18 mouse cellular contexts compared by ENCODE assay signal in the genomic region with DNA sequence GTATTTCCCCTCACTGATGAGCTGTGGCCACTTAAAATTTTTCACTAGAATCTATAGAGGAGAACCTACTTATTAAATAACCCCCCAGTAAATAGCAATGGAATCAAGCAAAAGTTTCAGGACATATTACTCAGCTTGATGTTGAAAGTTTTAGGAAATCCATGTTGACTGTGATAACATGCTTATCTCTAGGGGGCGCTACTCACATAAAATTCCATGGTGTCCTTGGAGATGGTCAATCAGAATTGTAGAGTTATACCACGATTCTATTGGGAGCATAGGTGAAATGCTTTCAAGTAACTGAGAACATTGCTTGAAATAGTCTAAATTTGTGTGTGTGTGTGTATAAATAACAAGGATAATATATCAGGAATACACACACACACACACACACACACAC. TPM values are rescaled to one million over a fixed set of nuclear protein-coding genes. Genes with fewer than 3 reads are reported as not detected.
DNase-seq lines count a peak whose midpoint lies in the region; TF ChIP-seq lines count a peak whose summit lies in the region.
"Had no signal": no experiment of that assay in that cellular context is flagged by ENCODE, and none has a peak within 500 bp of the region (broad histone marks: within the 10 kb centered on the region; RNA-seq: fewer than 3 reads in every experiment).

No protein-coding gene starts in this region.

- peaks cover 3% of the 10 kb centered on the region; the same call in 1 of the 2 replicates for H3K4me1 ChIP-seq in E14TG2a.4 (replicated peaks; ENCODE audit: low read depth, low read length)
- H3K4me1 ChIP-seq: embryonic facial prominence, embryonic 13.5 days; forebrain, embryonic 13.5 days; heart, embryonic 12.5 days; hindbrain, embryonic 13.5 days had no signal

- peak; percentile 16 for TF ChIP-seq CTCF in left cerebral cortex, adult 2 months (IDR thresholded peaks at IDR 0.05)
- peak; percentile 53 for TF ChIP-seq CTCF in E14TG2a.4 (conservative IDR thresholded peaks at IDR 0.05; ENCODE audit: low read length)

- H3K27me3 ChIP-seq in E14TG2a.4 (ENCODE audit: insufficient read depth, low read length): peaks cover 12% of the 10 kb centered on the region; the same call in 1 of the 2 replicates
- H3K27me3 ChIP-seq: embryonic facial prominence, embryonic 13.5 days; forebrain, embryonic 13.5 days; heart, embryonic 12.5 days; hindbrain, embryonic 13.5 days had no signal

- H3K27ac ChIP-seq in left cerebral cortex, adult 2 months: no peak overlapping the region
- H3K27ac ChIP-seq: embryonic facial prominence, embryonic 13.5 days; forebrain, embryonic 13.5 days; hindbrain, embryonic 13.5 days had no signal

- no peaks in the 10 kb centered on the region for H3K9me3 ChIP-seq in E14TG2a.4 (ENCODE audit: low read length)
- H3K9me3 ChIP-seq: embryonic facial prominence, embryonic 13.5 days; forebrain, embryonic 13.5 days; heart, embryonic 12.5 days; hindbrain, embryonic 13.5 days had no signal

- no peak overlapping the region for H3K4me3 ChIP-seq in left cerebral cortex, adult 2 months
- H3K4me3 ChIP-seq in E14TG2a.4 (replicated peaks; ENCODE audit: low read length): no peak overlapping the region
- H3K4me3 ChIP-seq: embryonic facial prominence, embryonic 13.5 days; forebrain, embryonic 13.5 days; heart, embryonic 12.5 days; hindbrain, embryonic 13.5 days had no signal

- H3K36me3 ChIP-seq in E14TG2a.4 (ENCODE audit: insufficient read depth, low read length): no peaks in the 10 kb centered on the region
- H3K36me3 ChIP-seq: embryonic facial prominence, embryonic 13.5 days; heart, embryonic 12.5 days; hindbrain, embryonic 13.5 days had no signal

- peak; percentile 29 for DNase-seq in adrenal gland, postnatal 14 days
- no peak for DNase-seq in adrenal gland, postnatal 4 days (ENCODE audit: low spot score in 2 of 2)
- DNase-seq in left cerebral cortex, adult 2 months (ENCODE audit: extremely low spot score in 1 of 2, low spot score in 2 of 2): no peak
- DNase-seq in left cerebral cortex, postnatal 10 days (ENCODE audit: extremely low spot score in 1 of 2, low spot score in 2 of 2): no peak
- DNase-seq in induced T-regulatory cell, adult 2 months (ENCODE audit: low read depth): peak; percentile 65
- DNase-seq in T-cell, adult 2 months (ENCODE audit: low spot score): no peak
- DNase-seq in adrenal gland, adult 8-10 months: no peak
- DNase-seq: cerebellum, adult 2 months; kidney, adult 9 months; layer of hippocampus, adult 9-11 months; lung, postnatal 14 days; thymus, postnatal 14 days had no signal

- intact Hi-C loops in left cerebral cortex, adult 2 months (cut with DNase I): no loop called here
- intact Hi-C loops in left cerebral cortex, postnatal 10 days (cut with DNase I): no loop called here

RNA-seq across cellular contexts. Expression of a gene that starts 6.8 kb away (rescaled TPM):
- total RNA-seq in adrenal gland, postnatal 14 days (2021): 3.4 and 4.0 TPM in 2 replicates
- total RNA-seq in adrenal gland, postnatal 4 days (2021): 1 to 10 TPM in 1 of 2 experiments, under 1 TPM in 1; 0.87 to 1.5 TPM
- under 1 TPM; 0.11 to 0.12 TPM for total RNA-seq in left cerebral cortex, adult 2 months (2021)
- total RNA-seq in left cerebral cortex, postnatal 10 days (2021): under 1 TPM; 0.16 to 0.41 TPM
- total RNA-seq in adrenal gland, adult 8-10 months (2022): 10 to 100 TPM in 2 of 4 experiments, 1 to 10 TPM in 2; 4.1 to 13.1 (median 8.5) TPM
- total RNA-seq: gastrocnemius, adult 8-10 months had no signal

RNA-seq across cellular contexts. Expression of a gene that starts 7.0 kb away (rescaled TPM):
- total RNA-seq in adrenal gland, postnatal 14 days (2021): 1.9 and 29.0 TPM in 2 replicates
- 1 to 10 TPM; 1.1 to 1.7 TPM for total RNA-seq in adrenal gland, postnatal 4 days (2021)
- not detected for total RNA-seq in left cerebral cortex, adult 2 months (2021)
- not detected for total RNA-seq in left cerebral cortex, postnatal 10 days (2021)
- 1 to 10 TPM in 2 of 4 experiments, under 1 TPM in 2; 0.66 to 1.4 (median 0.96) TPM for total RNA-seq in adrenal gland, adult 8-10 months (2022)

Comparison
In these comparisons a context has a peak if more than half of its experiments do, and no peak if none do; other contexts are left out.
1. DNase-seq: peak in adrenal gland, postnatal 14 days (single experiment) and induced T-regulatory cell, adult 2 months (single experiment); none in adrenal gland, postnatal 4 days (0 of 2), left cerebral cortex, adult 2 months (0 of 2), left cerebral cortex, postnatal 10 days (0 of 2), T-cell, adult 2 months (single experiment) and adrenal gland, adult 8-10 months (single experiment).